Mouse (Mus musculus) CH12F3 (cell line): ENCODE data around the gene Arhgef3.

Experiments
- in situ Hi-C: fragments of 300-500 bp; cut with MboI; formaldehyde crosslinking; loops from 2 replicates; pipeline ENCODE4 v1.14.3; 2020; ENCODE audit warnings: low sequenced_read_pairs

The Arhgef3 gene

DNA sequence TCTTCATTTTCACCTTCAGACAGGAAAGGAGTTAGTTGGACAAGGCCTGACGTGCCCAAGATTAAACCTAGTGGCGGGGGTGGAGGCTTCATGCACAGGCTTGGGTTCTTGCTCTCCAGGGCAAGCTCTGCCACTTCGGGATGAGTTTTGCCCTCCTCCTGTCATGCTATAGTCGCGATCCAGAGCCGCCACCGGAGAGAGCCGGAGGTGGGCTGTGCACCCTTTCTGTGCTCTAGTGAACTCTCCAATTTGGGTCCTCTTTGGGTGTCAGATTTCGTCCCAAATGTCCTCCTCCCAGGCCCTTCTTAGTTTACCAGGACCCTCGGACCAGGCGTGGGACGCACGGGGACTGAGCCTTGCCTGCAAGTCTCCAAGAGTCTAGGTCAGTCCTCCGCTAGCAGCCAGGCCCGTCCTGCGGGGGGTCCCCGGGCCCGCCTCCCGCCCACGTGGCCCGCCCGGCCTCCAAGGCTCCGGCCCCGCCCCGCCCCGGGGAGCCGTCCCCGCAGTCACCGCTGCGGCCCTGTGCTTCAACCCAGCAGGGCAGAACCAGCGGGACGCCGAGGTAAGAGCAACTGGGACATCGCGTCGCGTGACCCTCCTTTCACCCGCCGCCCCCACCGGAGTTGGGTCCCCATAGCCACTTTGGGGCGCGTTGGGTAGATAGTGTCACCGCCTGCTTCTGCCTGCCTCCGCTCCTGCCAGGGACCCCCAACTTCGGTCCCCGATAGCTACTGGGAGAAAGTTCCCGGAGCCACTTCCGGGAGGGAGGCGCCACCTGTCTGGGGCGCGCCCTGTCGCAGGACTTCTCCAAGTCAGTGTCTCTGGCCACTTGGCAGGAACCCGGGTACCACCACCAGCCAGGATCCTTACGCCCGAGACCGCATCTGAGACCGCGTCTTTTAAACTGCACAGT lies at the start of gene Arhgef3:
TSS of gene Arhgef3 (plus strand) at position 538 of the 913 bp plus-strand sequence.
- in situ Hi-C loops = no loop called here

DNA sequence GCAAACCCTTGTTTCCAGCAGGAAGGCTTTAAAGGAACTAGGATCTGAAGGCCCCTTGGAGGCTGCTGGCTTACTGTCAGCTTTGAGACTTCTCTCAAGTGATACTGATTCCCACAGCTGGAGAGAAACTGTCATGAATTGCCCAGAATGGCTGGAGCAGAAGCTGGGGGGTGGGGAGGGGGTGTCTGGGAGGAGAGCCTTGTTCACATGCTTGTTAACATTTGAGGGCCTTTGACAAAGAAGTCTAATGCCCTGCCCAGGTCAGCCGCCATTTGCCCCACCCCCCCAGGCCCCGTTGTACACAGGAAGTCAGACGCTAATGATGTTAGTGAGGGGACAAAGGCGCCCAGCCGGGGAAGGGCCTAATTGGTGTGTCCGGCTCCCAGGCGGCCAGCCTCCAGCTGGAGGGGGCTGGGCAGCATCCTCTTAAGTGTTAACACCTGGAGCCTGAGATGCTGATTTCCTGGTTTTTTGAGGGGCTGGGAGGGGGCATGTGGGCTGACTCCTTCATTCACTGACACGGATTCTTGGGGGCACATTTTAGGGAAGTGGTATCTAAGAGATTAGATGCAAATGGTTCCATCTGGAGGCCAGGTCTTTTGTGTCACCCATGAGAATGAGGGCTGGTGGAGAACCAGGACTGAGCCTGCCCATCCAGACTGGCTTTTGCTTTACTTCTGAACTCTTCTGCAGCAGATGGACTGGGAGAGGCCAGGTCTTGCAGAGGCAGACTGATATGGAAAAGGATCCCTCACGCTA lies 48.3 kb upstream of the Arhgef3 start:
- in situ Hi-C loops = no loop called here

DNA sequence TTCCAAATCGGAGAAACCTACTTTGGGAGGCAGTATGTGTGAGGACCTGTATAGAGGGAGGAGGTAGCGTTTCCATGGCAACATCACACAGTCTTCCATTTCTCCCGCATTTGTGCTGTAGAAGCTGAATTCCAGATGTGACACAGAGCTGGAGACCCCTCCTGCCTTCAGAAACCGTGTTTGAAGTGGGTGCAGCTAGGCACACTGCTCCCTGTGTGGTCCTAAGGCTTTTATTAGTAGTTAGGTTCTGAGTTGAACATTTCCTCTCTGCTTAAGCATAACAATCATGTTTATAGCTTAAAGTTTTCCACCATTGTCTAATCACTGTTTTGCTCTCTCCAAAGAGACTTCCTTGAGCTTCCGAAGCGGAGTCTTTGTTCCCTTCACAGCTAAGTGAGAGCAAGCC lies 46.8 kb upstream of the Arhgef3 start:
- in situ Hi-C loops = no loop called here

DNA sequence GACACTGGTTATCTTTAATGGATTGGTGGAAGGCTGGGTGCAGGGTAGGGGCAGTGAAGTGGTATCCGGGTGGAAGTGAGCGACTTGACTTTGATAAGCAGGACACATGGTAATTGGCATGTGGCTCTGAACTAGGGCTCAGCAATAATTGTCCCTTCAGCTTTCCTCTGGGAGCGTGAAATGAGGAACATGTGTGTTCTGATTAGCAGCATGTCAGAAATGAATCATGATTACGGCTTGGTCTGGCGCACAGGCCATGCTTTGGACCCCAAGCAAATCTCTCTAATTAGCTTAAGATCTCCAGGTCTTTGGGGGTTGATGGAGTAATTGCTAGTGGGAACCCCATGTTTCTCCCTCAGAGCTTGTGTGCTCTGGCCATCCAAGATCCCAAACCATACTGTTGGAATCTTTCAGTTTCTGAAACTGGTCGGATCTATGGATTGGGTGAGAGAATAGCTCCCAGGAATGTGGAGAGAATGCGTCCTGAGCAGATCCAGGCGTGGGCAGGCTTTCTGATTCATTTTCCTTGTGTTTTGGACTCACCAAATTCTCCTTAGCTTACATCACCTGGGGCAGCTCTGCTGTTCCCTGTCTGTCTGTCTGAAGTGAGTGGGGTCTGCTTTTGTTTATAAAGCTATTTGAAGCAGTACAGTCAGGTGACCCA lies 45.1 kb upstream of the Arhgef3 start:
- in situ Hi-C loops = no loop called here

DNA sequence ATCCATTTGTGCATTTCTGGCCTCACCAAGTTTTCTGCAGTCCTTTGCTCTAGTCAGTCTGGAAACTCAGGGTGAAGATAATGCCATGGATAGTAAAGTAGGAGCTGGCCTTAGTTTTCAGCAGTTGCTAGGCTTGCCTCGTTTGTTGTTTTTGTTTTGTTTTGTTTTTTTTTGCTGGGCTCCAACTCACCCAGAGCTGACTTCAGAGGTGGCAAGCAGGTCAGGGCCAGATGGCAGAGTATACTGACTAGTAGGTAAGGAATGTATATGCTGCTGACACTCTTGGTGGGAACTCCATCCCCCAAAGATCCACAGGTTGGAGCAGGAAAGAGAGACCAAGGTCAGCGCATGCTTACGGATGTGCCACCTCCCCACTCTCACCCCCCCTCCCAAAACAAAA lies 44.6 kb upstream of the Arhgef3 start:
- in situ Hi-C loops = no loop called here

DNA sequence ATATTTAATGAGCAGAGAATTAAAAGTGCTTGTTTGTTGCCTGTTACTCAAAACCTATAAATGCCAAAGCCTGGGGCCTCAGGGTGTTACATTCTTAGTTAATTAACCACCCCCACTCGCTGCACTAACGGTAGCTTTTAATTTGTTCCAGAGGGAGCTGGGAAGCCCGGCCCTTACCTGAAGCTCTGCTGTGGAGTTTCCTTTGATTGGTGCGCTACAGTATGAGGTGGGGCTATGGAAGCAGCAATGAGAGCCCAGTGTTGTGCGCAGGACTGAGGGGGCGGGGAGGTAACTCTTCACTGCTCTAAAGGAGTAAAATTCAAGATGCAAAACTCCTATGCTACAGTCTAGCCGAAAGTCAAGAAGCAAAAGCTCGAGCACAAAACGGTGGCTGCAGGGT lies 43.9 kb upstream of the Arhgef3 start:
- in situ Hi-C loops = no loop called here

DNA sequence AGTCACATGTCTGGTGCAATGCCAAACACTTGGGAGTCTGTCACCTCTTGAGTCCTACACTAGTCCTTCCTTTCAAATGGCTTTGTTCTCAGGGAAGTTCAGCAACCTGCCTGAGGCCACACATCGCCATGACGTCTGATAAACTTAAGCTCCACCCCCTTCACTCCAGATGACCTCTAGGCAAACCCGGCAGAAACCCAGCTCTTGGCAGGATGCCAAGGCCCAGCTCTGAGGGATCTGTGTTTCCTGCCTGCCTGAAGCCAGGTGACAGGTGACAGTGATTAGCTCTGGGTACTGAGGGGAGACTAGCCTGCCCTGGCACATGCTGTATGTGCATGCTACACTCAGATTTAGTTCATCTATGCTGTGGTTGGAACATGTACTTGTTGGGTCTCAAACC lies 42.7 kb upstream of the Arhgef3 start:
- in situ Hi-C loops = no loop called here

DNA sequence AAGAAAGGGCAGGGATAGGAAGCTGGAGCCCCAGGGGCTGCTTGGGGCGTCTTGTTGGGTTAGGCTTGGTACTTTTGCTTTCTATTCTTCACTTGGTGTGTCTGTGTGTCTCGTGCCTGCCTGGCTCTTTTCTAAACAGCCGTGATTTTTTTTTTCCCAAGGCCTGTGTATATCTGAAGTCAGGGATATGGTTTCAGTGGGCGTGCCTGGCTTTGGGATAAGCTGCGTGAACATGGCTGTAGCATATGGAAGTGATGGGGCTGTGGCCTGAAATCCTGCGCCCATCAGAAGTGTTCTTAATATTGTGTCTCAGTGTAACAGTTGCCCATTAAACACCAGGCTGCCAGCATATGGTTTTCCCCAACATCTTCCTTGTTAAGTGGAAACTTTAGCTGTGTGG lies 39.6 kb upstream of the Arhgef3 start:
- in situ Hi-C loops = no loop called here

DNA sequence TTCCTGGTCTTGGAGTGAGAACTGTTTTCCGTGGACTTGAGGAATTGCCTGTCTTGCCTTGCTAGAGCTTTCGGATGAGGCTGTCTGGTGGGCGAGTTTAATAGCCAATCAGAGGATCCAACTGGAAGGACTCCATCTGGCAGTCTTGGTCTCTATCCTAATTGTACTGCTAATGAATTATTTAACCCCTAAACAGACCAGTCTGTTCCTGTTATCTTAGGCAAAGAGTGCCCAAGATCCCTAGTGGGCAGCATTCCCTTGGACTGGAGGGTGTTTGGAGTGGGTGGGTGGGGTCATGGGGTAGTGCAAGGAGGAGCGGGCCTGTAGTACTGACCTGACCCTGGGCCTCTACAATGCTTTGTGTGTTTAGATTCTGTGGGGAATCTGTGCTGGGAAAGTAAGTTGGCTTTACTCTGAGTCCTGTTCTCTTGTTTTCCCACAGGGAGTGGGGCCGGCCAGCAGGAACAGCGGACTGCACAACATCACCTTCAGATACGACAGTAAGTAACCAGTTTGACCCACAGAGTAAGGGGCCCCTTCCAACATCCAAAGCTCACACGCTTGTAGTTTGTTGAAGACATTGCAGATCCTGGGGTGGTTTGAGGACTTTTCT lies 38.7 kb upstream of the Arhgef3 start:
- in situ Hi-C loops = no loop called here

DNA sequence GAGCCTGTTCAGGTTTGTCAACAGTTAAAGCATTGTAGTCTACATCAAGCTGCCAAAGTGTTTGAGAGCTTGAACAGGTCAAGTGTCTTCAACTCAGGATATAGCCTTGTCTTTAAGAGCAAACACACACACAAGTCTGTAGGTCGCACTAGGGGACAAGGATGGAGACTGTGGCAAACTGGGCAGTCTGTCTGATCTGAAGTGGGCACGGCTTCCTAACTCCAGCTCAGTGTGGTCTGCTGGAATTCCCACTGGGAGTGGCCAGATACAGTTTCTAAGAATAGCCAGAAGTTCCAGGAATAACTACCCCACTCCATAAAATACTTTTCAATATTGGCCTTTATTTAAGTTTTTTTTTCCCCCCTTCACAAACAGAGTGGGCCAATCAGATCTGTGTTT lies 38.2 kb upstream of the Arhgef3 start:
- in situ Hi-C loops = no loop called here

DNA sequence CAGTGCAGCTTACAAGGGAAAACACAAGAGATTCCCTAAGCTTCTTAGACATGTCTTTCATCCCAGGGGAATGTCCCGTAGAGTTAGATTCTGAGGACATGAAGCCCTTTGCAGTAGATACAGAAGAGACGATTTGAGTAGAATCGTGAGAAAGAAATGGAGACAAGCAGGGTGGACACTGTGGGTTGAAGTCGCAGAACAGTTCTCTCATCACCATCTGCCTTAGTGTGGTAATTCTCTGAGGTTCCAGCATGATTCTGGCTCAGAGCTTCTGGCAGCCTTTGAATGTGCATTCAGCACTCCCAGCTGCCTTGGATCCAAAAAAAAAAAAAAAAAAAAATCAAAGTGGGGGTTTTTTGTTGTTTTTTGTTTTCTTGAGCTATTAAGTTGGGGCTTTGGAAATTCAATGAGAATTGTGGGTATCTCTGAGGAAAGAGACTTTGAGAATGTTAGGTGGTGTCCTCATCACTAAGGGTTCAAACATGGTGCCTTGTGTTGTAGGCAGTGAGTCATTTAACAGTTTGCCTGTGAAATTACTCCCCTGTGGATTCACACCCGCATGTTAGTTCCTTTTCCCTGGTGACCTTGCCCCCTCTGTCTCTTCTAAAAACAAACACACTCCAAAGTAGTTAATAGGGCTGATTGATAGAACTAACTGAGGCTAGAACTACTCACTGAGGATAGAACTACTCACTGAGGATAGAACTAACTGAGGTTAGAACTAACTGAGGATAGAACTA lies 33.0 kb upstream of the Arhgef3 start:
- in situ Hi-C loops = no loop called here

DNA sequence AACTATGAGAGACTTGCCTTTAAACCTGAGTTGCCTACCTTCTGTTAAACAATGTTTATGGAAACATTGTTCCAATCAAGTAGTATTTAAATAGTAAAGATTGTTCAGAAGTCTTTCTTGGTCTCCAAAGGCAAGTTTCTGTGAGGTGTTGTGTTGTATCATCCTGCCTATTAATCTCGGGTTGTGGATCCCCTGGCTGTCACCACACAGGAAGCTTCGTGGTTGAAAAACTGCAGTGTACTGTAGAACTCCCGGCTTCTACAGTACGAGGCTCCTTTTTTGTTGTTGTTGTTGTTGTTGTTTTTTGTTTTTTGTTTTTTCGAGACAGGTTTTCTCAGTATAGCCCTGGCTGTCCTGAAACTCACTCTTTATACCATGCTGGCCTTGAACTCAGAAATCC lies 29.2 kb upstream of the Arhgef3 start:
- in situ Hi-C loops = no loop called here

DNA sequence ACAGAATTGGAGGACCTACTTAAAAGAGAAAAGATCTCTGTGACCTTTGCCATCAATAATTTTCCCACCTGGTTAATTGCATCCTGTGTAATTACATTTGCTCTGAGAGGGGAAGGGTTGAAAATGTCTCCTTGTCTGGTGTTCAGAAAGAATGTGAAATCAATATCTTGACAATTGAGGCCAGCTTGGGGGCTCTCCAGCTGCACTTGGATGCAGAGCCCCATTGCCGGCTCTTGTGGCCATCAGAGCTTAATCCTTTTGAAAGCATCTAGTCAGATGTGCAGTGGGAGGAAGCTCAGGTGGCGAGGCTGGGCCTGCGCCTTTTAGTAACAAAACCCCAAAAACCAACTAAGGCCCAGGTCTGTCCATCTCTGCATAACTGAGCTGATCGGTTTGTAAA lies 28.7 kb upstream of the Arhgef3 start:
- in situ Hi-C loops = no loop called here

DNA sequence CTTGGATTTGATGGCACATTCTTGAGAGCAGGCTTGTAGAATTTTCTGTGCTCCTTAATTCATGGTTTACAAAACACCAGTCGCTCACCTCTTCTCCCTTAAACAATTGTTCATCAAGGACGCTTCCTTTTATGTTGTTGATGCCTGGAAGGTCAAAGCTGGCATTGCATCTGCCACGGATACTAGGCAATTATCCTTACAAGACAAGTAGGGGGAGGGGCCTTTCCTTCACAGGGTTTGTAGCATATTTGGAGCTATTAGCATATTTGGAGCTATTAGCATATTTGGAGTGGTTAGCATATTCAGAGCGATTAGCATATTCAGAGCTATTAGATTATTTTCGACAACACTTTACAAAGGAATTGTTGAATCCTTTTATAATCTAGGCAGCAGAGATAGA lies 20.5 kb upstream of the Arhgef3 start:
- in situ Hi-C loops = no loop called here

DNA sequence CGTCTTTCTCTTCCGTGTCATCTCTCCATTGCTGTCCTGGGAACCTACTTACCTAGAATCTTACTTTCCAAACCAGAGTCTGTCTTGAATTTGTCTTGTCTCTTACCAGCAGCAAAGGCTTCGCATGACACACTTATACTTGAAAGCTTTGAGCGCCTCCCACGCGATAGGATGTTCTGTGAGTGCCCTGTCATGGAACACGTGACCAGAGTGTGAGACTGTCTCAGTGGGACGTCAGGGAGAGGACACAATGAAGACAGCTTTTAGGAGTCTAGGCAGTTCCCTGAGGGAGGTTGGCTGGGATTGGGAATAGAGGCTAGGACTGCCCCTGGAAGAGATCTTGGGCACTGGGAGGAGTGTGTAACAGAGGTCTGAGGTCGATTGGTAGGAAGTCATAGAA lies 18.6 kb upstream of the Arhgef3 start:
- in situ Hi-C loops = loop anchor here (5.0 kb wide), 1 partner anchor 69 kb away; no protein-coding TSS in a partner anchor

DNA sequence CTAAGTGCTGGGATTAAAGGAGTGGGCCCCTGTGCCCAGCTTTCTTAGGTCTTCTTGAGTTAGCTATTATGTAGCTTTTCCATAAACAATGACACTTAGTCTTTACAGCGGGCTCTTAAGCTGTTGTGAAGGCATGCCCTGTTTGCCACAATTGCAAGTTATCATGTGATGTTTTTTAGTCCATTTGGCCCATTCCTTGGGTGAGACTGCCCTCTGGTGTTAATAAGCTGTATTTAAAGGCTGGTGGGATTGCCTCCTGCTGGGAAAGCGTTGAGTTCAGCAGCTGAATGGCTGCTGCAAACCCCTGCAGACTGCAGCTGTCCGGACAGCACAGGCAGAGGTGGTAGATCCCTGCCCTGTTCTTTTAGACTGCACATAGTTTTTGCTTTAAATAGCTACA lies 17.9 kb upstream of the Arhgef3 start:
- in situ Hi-C loops = loop anchor here (5.0 kb wide), 1 partner anchor 69 kb away; no protein-coding TSS in a partner anchor

DNA sequence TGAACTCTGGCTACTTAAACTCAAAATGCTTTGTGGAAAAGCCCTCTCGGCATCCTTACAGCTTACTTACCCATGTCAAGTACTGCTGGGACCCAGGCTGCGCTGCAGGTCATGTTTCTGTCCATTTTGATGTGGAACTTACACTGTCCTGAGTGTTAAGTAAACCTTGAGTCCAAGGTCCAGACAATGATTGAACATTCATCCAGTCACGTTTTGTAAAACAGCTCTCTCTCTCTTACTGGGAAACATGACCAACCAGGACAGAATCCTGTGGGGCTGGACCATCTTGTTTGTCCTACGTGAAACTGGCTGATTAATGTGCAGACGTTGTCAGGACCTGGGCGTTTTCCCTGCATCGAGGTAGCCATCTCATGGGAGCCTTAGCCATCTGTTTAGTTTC lies 13.0 kb upstream of the Arhgef3 start:
- in situ Hi-C loops = no loop called here

DNA sequence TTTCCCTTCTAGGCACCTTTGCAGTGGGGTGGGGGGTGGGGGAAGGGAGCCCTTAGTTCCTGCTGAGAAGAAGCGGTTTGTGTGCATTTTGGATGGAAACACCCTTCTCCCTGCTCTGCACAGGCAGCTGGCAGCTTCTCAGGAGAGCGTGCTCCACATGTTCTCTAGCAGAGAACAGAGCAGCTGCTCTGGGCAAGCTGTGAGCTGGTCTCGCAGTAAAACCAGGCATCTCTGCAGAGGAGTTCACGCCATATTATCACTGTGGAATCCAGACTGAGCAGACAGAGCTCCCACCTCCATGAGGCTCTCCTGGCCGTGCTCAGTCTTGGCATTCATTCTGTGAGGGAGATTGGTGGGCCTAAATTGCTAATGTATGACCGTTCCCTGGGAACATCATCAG lies 12.0 kb upstream of the Arhgef3 start:
- in situ Hi-C loops = no loop called here

DNA sequence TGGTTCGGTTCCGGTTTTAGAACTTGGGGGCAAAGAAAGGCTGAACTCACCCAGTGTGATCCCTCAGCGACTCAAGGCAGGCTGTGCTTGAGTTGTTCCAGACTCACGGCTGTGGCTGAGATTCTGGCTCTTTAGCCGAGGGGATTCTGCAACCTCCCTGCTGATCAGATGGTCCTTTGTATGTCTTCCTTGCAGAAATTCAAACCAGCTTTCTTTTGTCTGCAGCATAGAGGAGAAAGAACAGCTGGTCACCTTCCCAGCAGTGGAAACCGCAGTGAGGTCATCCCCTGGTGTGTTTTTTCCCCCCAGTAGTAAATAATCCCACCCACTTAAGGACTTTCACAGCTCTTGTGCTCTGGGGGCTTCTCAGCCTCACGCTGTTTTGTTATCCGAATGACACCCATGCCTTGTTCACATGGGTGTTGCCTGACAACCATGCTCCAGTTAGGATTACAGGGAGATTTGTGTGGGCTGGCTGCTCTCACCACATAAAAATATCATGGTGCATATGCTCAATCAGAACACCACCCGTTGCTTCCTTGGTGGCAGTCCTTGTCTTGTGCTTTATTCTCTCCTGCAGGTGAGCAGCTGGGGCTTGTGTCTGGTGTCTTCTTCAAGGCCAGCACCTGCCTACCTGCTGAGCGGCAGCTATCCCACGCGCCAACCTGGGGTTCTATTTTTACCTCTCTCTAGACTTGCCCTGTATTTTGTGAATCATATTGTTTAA lies 8.8 kb upstream of the Arhgef3 start:
- in situ Hi-C loops = no loop called here
